Mouse (Mus musculus): Measurements from ENCODE around the gene Rpl23. TPM values are rescaled to one million over a fixed set of nuclear protein-coding genes. Genes with fewer than 3 reads are reported as not detected.
A peak's percentile ranks its signal among the peaks of the same experiment; 100 is the strongest.

The Rpl23 gene
- polyA plus RNA-seq, 1 experiment = 120 TPM

GRCm38 (mm10) chr11:97745331-97745721, 36.9 kb downstream of the Rpl23 start:
- Histone ChIP-seq H3K27me3 (ENCODE audit: control insufficient read depth, insufficient read depth, low read length) (no peaks in the 10 kb centered on the region), H3K27ac (ENCODE audit: control insufficient read depth, insufficient read depth, low read depth, low read length) (peak overlapping the region; percentile 60; the same call in 1 of the 2 replicates), H3K4me3 (ENCODE audit: control insufficient read depth, low read depth, low read length) (peak overlapping the region; percentile 99), H3K36me3 (ENCODE audit: control insufficient read depth, insufficient read depth, low read length) (peaks cover 2% of the 10 kb centered on the region), H3K4me1 (ENCODE audit: control insufficient read depth, insufficient read depth, low read length) (peaks cover 17% of the 10 kb centered on the region)
- TF ChIP-seq CTCF (IDR thresholded peaks at IDR 0.05; ENCODE audit: control insufficient read depth, insufficient read depth, insufficient replicate concordance, low read depth, low read length) = no peak
- no peak for TF ChIP-seq POLR2A (IDR thresholded peaks at IDR 0.05; ENCODE audit: control insufficient read depth, low read depth, low read length)

GRCm38 (mm10) chr11:97744718-97745330, 37.4 kb downstream of the Rpl23 start:
- Histone ChIP-seq H3K36me3 (ENCODE audit: control insufficient read depth, insufficient read depth, low read length) (no peaks in the 10 kb centered on the region; the same call in 1 of the 2 replicates), H3K27me3 (ENCODE audit: control insufficient read depth, insufficient read depth, low read length) (no peaks in the 10 kb centered on the region), H3K4me3 (ENCODE audit: control insufficient read depth, low read depth, low read length) (peak overlapping the region; percentile 99), H3K4me1 (ENCODE audit: control insufficient read depth, insufficient read depth, low read length) (peaks cover 17% of the 10 kb centered on the region), H3K27ac (ENCODE audit: control insufficient read depth, insufficient read depth, low read depth, low read length) (peak overlapping the region; percentile 100)
- TF ChIP-seq CTCF (IDR thresholded peaks at IDR 0.05; ENCODE audit: control insufficient read depth, insufficient read depth, insufficient replicate concordance, low read depth, low read length) (no peak), POLR2A (IDR thresholded peaks at IDR 0.05; ENCODE audit: control insufficient read depth, low read depth, low read length) (peak; percentile 46; the same call in 1 of the 2 replicates)

- TF ChIP-seq POLR2A (IDR thresholded peaks at IDR 0.05; ENCODE audit: control insufficient read depth, low read depth, low read length) = no peak
- TF ChIP-seq CTCF (IDR thresholded peaks at IDR 0.05; ENCODE audit: control insufficient read depth, insufficient read depth, insufficient replicate concordance, low read depth, low read length) = no peak
- Histone ChIP-seq H3K36me3 (ENCODE audit: control insufficient read depth, insufficient read depth, low read length) (no peaks in the 10 kb centered on the region; the same call in 1 of the 2 replicates), H3K4me1 (ENCODE audit: control insufficient read depth, insufficient read depth, low read length) (peaks cover 17% of the 10 kb centered on the region), H3K4me3 (ENCODE audit: control insufficient read depth, low read depth, low read length) (peak within 1 kb of the TSS; percentile 99), H3K27me3 (ENCODE audit: control insufficient read depth, insufficient read depth, low read length) (no peaks in the 10 kb centered on the region), H3K27ac (ENCODE audit: control insufficient read depth, insufficient read depth, low read depth, low read length) (peak within 1 kb of the TSS; percentile 100)
These were observed 38.0 kb downstream of the Rpl23 start, which contains the start of gene Pip4k2b for GRCm38 (mm10) chr11:97744063-97744717. Gene Pip4k2b (minus strand): TSS chr11:97744704.

GRCm38 (mm10) chr11:97743423-97743822, 38.8 kb downstream of the Rpl23 start:
- Histone ChIP-seq H3K27me3 (ENCODE audit: control insufficient read depth, insufficient read depth, low read length) (no peaks in the 10 kb centered on the region), H3K4me1 (ENCODE audit: control insufficient read depth, insufficient read depth, low read length) (peaks cover 17% of the 10 kb centered on the region), H3K36me3 (ENCODE audit: control insufficient read depth, insufficient read depth, low read length) (no peaks in the 10 kb centered on the region; the same call in 1 of the 2 replicates), H3K27ac (ENCODE audit: control insufficient read depth, insufficient read depth, low read depth, low read length) (no peak overlapping the region), H3K4me3 (ENCODE audit: control insufficient read depth, low read depth, low read length) (peak overlapping the region; percentile 81; the same call in 1 of the 2 replicates)
- TF ChIP-seq CTCF (IDR thresholded peaks at IDR 0.05; ENCODE audit: control insufficient read depth, insufficient read depth, insufficient replicate concordance, low read depth, low read length) (no peak), POLR2A (IDR thresholded peaks at IDR 0.05; ENCODE audit: control insufficient read depth, low read depth, low read length) (no peak)

GRCm38 (mm10) chr11:97742591-97742990, 39.6 kb downstream of the Rpl23 start:
- Histone ChIP-seq H3K27ac (ENCODE audit: control insufficient read depth, insufficient read depth, low read depth, low read length) (no peak overlapping the region), H3K36me3 (ENCODE audit: control insufficient read depth, insufficient read depth, low read length) (no peaks in the 10 kb centered on the region; the same call in 1 of the 2 replicates), H3K27me3 (ENCODE audit: control insufficient read depth, insufficient read depth, low read length) (no peaks in the 10 kb centered on the region), H3K4me3 (ENCODE audit: control insufficient read depth, low read depth, low read length) (no peak overlapping the region), H3K4me1 (ENCODE audit: control insufficient read depth, insufficient read depth, low read length) (peaks cover 17% of the 10 kb centered on the region)
- TF ChIP-seq POLR2A (IDR thresholded peaks at IDR 0.05; ENCODE audit: control insufficient read depth, low read depth, low read length) (no peak), CTCF (IDR thresholded peaks at IDR 0.05; ENCODE audit: control insufficient read depth, insufficient read depth, insufficient replicate concordance, low read depth, low read length) (no peak)

GRCm38 (mm10) chr11:97742157-97742556, 40.1 kb downstream of the Rpl23 start:
- no peaks in the 10 kb centered on the region; the same call in 1 of the 2 replicates for H3K36me3 ChIP-seq (ENCODE audit: control insufficient read depth, insufficient read depth, low read length)
- peaks cover 17% of the 10 kb centered on the region for H3K4me1 ChIP-seq (ENCODE audit: control insufficient read depth, insufficient read depth, low read length)
- H3K27ac ChIP-seq (ENCODE audit: control insufficient read depth, insufficient read depth, low read depth, low read length) = no peak overlapping the region
- no peaks in the 10 kb centered on the region for H3K27me3 ChIP-seq (ENCODE audit: control insufficient read depth, insufficient read depth, low read length)
- no peak overlapping the region for H3K4me3 ChIP-seq (ENCODE audit: control insufficient read depth, low read depth, low read length)
- no peak for TF ChIP-seq CTCF (IDR thresholded peaks at IDR 0.05; ENCODE audit: control insufficient read depth, insufficient read depth, insufficient replicate concordance, low read depth, low read length)
- TF ChIP-seq POLR2A (IDR thresholded peaks at IDR 0.05; ENCODE audit: control insufficient read depth, low read depth, low read length) = no peak

GRCm38 (mm10) chr11:97740190-97740589, 42.0 kb downstream of the Rpl23 start:
- Histone ChIP-seq H3K4me3 (ENCODE audit: control insufficient read depth, low read depth, low read length) (no peak overlapping the region), H3K27me3 (ENCODE audit: control insufficient read depth, insufficient read depth, low read length) (no peaks in the 10 kb centered on the region), H3K4me1 (ENCODE audit: control insufficient read depth, insufficient read depth, low read length) (peaks cover 12% of the 10 kb centered on the region), H3K27ac (ENCODE audit: control insufficient read depth, insufficient read depth, low read depth, low read length) (no peak overlapping the region), H3K36me3 (ENCODE audit: control insufficient read depth, insufficient read depth, low read length) (no peaks in the 10 kb centered on the region)
- TF ChIP-seq CTCF (IDR thresholded peaks at IDR 0.05; ENCODE audit: control insufficient read depth, insufficient read depth, insufficient replicate concordance, low read depth, low read length) (no peak), POLR2A (IDR thresholded peaks at IDR 0.05; ENCODE audit: control insufficient read depth, low read depth, low read length) (no peak)

All from testis, adult 2 months (tissue).